Mouse (Mus musculus): Measurements from ENCODE around the gene Elovl7.

The Elovl7 gene

GRCm38 (mm10) chr13:108214081-108214484 is at the start of gene Elovl7:
Gene Elovl7 (plus strand): TSS chr13:108214404.
- peak; percentile 94 for DNase-seq (ENCODE audit: low spot score)

DNA sequence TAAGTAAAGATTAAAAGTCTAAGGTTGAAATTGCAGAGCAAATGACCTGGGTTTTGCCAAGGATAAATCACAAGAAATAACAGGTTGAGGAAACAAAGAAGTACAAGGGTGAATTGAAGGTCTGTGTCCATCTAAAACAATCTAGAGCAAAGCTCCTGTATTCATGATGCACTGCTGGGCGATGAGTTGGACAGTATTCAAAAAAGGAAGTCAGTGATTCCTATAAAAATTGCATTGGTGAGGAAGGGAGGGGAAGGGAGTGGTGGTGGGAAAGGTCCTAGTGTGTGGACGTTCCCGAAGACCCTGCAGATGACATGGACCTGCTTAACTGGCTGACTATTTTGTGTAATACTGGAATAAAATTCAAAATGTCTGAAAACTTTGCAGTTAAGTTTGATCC is 49.6 kb upstream of the Elovl7 start:
- no peak for DNase-seq (ENCODE audit: low spot score)

DNA sequence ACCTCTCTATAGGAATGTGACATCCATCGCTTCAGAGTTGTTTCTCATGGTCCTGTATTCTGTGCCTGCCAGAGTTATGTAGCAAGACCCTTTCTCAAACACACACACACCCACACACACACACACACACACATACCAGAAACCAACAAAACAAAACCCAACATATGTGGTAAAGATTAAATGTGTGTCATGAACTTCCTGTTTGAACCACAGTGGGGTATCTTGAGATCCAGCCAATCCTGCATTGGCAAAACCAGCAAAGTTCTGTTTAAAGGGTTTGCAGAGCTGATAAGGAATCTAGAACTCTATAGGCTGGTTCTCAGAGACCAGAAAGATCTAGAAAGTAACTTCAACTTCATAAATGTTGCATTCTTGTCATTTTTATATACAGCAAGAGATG is 44.2 kb upstream of the Elovl7 start:
- DNase-seq (ENCODE audit: low spot score): no peak

DNA sequence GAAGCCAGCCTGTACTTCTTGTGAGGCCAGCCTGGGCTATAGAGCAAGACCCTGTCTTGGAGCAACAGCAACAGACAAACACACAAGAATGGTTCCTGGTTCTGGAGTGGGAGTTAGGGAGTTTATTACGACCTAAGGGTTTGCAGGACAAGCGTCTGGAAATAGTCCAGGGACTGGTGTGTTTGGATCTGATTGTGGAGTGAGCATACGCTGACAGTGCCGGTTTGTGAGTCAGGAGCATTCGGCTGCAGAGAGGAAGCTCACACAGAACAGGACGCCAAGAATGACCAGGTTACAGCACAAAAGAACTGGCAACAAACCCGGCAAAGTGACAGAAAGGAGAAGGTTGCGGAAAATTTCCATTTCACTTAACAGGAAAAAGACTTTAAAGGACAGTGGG is 43.7 kb upstream of the Elovl7 start:
- no peak for DNase-seq (ENCODE audit: low spot score)

DNA sequence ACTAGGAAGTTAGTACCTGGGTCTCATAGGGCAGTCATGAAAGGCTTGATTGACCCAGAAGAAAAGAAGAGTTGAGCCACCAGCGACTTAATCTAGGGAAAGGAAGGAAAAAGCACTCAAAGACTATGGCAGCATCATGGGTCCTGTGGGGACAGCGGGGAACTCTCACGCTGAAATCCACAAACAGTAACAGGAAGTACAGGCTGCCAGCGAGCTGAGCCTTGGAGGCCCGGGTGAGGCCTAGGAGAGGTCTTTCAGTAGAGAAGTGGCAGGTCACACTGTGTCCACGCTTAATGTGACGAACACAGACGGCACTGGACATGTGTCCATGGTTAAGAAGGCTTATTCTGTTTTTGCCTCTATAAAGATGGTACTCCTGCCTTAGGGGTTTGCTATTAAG is 34.6 kb upstream of the Elovl7 start:
- no peak for DNase-seq (ENCODE audit: low spot score)

DNA sequence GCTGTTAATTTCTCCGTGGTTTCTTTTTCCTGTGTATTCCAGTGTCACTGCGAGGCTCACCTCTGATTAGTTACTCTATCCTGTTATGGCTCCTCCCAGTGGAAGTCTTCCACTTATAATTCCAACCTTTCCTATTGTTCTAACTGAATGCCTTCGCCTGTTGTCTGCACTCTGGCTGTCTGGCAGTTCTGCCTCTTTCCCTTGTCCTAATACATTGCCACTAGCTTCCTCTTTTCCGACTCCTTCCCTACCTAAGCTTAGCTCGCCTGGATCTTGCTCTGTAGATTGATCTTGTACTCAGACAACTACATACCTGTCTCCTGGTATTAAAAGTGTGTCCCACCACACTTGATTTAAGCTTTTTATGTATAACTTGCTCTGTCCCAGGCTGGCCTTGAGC is 33.4 kb upstream of the Elovl7 start:
- no peak for DNase-seq (ENCODE audit: low spot score)

DNA sequence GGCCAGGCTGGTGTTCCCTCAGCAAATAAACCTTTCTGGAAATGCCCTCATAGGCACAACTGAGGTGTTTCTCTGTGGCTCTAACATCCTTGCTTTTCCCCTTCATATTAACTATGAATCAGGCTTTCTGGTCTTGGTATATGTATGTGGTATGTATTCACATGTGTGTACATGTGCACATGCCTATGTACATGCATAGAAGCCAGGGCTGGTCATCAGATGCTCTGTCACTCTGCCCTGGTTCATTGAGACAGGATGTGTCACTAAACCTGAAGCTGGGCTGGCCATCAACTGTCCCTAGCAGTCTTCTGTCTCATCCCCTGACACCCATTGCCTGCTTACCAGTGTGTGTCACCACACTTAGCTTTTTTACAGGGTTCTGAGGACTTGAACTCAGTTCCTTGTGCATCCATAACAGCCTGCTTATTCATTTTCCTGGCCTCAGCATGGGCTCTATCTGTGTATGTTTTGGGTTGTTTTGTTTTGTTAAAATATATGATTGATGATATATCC is 29.4 kb upstream of the Elovl7 start:
- DNase-seq (ENCODE audit: low spot score): no peak

DNA sequence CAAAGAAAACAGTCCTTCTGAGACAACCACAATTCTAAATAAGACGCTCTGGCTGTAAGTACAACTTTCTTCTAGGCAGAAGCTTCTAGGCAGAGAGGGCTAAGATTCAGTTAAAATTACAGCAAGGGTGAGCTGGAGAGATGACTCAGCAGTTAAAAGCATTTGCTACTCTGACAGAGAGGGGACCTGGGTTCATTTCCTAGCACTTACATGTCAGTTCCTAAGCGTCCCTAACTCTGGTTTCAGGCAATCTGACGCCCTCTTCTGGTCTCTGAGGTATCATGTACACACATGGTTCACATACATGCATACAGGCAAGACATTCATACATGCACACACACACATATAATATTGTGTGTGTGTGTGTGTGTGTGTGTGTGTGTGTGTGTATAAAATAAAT is 28.7 kb upstream of the Elovl7 start:
- no peak for DNase-seq (ENCODE audit: low spot score)

DNA sequence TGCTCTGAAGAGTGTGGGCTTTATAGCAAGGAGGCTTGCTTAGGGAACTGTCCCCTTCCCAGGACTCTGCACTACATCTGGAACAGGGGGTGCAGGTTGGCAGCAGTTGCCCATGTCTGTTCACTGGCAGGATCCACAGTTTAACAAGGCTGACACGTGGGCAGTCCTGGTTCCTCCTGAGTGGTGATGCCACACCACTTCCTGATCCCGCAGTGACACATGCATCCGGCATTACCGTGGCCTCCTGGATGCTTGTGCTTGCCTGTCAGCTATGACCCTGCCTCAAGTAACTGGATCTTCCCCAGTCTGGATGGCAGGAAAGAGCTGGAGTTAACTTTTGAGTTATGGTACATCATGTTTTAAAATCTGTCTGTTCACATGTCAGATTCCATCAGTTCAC is 26.2 kb upstream of the Elovl7 start:
- DNase-seq (ENCODE audit: low spot score): no peak

- peak; percentile 83 for DNase-seq (ENCODE audit: low spot score)
Measured at GRCm38 (mm10) chr13:108191074-108191720, 23.0 kb upstream of the Elovl7 start.

GRCm38 (mm10) chr13:108195474-108195873 is 18.7 kb upstream of the Elovl7 start:
- DNase-seq (ENCODE audit: low spot score): no peak

- DNase-seq (ENCODE audit: low spot score): peak; percentile 71
Measured at GRCm38 (mm10) chr13:108204857-108205256, 9.3 kb upstream of the Elovl7 start.

GRCm38 (mm10) chr13:108207447-108207846 is 6.8 kb upstream of the Elovl7 start:
- no peak for DNase-seq (ENCODE audit: low spot score)

GRCm38 (mm10) chr13:108208090-108208489 is 6.1 kb upstream of the Elovl7 start:
- DNase-seq (ENCODE audit: low spot score): no peak

DNA sequence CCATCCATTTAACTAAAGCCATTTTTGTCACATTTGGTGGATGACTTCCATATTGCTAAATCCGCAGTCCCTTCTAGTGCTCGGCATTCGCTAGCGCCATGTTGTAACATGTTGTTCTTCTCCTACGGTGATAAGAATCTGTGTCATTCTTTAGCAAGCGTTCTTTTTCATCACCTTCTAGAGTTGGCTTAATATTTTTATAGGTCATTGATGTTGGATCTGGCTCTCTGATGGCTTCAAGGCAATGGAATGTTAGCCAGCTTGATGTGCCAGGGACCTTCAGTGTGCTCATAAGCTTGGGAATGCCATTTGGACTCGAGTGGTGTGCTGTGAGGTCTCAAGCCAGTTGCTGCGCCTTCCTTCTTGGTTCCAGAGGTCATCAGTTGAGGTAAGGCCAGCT is 3.2 kb upstream of the Elovl7 start:
- DNase-seq (ENCODE audit: low spot score): no peak

DNA sequence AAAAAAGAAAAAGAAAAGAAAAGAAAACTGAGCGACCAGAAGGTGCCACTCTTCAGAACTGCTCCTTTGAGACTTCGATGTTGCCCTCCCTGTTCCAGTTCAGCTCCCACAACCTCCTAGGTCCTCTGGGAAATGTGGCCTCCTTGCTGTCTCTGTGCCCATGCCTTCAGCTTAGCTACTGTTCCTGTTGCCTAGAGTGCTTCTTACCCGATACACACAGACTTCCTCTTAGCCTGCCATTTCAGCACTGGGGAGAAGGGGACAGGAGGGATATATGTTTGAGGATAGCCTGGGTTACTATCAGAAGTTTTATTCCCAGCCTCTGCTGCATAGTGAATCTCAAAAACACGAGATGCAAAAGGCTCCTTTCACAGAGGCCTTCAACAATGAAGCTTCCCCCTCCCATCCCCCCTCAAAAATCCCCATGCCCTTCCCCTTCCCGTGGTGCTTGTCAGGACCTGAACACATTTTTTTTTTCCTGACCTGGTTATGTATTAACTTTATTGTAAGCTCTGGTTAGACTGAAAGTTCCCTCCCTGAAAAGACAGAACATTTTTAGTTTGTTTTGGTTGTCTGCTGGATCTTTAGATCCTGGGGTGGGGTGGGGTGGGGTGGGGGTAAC is 1.7 kb upstream of the Elovl7 start:
- peak; percentile 45 for DNase-seq (ENCODE audit: low spot score)

GRCm38 (mm10) chr13:108214485-108215107 is 392 bp downstream of the Elovl7 start:
- DNase-seq (ENCODE audit: low spot score): peak; percentile 52

- DNase-seq (ENCODE audit: low spot score): peak; percentile 30
Measured at GRCm38 (mm10) chr13:108215231-108215780, 1.1 kb downstream of the Elovl7 start.

- DNase-seq (ENCODE audit: low spot score): no peak
Measured at GRCm38 (mm10) chr13:108219773-108220172, 5.6 kb downstream of the Elovl7 start.

GRCm38 (mm10) chr13:108229191-108229590 is 15.0 kb downstream of the Elovl7 start:
- DNase-seq (ENCODE audit: low spot score): peak; percentile 16

DNA sequence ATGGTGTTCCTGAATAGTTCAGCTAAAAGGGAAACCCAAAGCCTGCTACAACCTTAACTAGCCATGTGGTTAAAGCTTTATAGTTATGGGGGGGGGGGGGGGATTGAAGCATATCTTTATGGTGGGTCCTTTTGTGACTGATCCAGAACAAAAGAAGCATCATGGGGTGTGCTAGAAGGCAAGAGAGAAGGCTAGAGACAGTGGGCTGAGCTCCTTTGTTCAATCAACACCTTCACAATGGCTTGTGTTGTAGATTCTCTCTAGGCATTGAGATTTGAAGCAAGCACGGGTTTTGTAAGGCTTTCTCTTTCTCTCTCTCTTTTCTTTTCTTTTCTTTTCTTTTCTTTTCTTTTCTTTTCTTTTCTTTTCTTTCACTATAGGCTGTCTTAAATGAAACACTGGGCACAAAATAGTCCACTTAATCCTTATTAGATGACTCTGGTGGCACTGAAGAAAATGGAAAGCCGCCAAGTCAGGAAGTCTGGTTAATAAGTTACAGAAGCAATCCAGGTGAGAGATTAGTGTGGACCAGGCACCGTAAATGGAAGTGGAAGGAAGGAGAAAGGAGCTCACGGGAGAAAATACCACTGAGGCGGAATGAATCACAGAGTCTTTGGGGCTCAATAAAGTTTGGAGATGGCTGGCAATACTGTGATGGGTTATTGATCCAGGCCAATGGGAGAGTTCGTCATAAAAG is 15.6 kb downstream of the Elovl7 start:
- DNase-seq (ENCODE audit: low spot score): no peak

DNA sequence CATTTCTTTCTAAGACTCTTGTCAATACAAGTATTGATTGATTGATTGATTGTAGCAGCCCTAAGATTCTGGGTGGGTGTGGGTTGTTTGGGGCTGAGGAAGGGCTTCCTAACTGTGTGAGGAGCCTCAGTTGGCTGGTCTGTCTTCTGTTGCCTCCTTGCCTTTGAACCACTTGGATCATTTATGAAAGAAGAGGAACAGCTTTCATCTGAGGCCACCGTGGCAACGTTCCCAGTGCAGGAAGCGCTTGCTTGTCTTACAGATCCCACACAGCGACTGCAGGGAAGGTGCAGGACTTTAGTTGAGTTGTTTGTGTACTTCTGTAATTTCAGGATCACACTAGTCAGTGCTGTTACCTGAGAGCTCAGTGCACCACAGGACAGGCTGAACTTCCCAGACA is 25.8 kb downstream of the Elovl7 start:
- DNase-seq (ENCODE audit: low spot score): no peak
